Mouse (Mus musculus): ENCODE measurements around the gene Cdv3. TPM values are rescaled to one million over a fixed set of nuclear protein-coding genes. Genes with fewer than 3 reads are reported as not detected.

Cdv3 gene
- polyA plus RNA-seq, 1 experiment from 2014 or later = 94.0 TPM

GRCm38 (mm10) chr9:103347045-103347444 is 18.6 kb downstream of the Cdv3 start:
- Histone ChIP-seq H3K36me3 (ENCODE audit: control insufficient read depth, insufficient read depth, low read length) (peaks cover 95% of the 10 kb centered on the region), H3K27me3 (replicated peaks; ENCODE audit: control insufficient read depth, insufficient read depth, low read length) (no peaks in the 10 kb centered on the region), H3K9ac (ENCODE audit: low read depth, low read length) (no peak overlapping the region), H3K4me1 (ENCODE audit: control insufficient read depth, insufficient read depth, low read length) (no peaks in the 10 kb centered on the region), H3K4me2 (ENCODE audit: low read depth, low read length) (no peak overlapping the region), H3K4me3 (ENCODE audit: low read depth, low read length) (no peak overlapping the region), H3K9me3 (ENCODE audit: control insufficient read depth, low read length) (no peaks in the 10 kb centered on the region), H3K27ac (replicated peaks; ENCODE audit: low read depth, low read length) (no peak overlapping the region)
- WGBS = 89% methylated on average over 4 of the region's 4 CpGs
- ATAC-seq (ENCODE audit: low read depth) = no peak
- DNase-seq (ENCODE audit: low spot score) = no peak

- no peaks in the 10 kb centered on the region for H3K4me1 ChIP-seq (ENCODE audit: control insufficient read depth, insufficient read depth, low read length)
- H3K9me3 ChIP-seq (ENCODE audit: control insufficient read depth, low read length) = no peaks in the 10 kb centered on the region
- no peak for ATAC-seq (ENCODE audit: low read depth)
- no peaks in the 10 kb centered on the region for H3K27me3 ChIP-seq (replicated peaks; ENCODE audit: control insufficient read depth, insufficient read depth, low read length)
- H3K4me2 ChIP-seq (ENCODE audit: low read depth, low read length) = no peak overlapping the region
- no peak for DNase-seq (ENCODE audit: low spot score)
- H3K9ac ChIP-seq (ENCODE audit: low read depth, low read length) = no peak overlapping the region
- H3K27ac ChIP-seq (replicated peaks; ENCODE audit: low read depth, low read length) = no peak overlapping the region
- H3K36me3 ChIP-seq (ENCODE audit: control insufficient read depth, insufficient read depth, low read length) = peaks cover 94% of the 10 kb centered on the region
- no peak overlapping the region for H3K4me3 ChIP-seq (ENCODE audit: low read depth, low read length)
Measured at GRCm38 (mm10) chr9:103336912-103337311, 28.7 kb downstream of the Cdv3 start.

GRCm38 (mm10) chr9:103332663-103333062 is 33.0 kb downstream of the Cdv3 start:
- Histone ChIP-seq H3K27ac (replicated peaks; ENCODE audit: low read depth, low read length) (no peak overlapping the region), H3K9me3 (ENCODE audit: control insufficient read depth, low read length) (no peaks in the 10 kb centered on the region), H3K36me3 (ENCODE audit: control insufficient read depth, insufficient read depth, low read length) (peaks cover 96% of the 10 kb centered on the region), H3K4me1 (ENCODE audit: control insufficient read depth, insufficient read depth, low read length) (no peaks in the 10 kb centered on the region), H3K4me3 (ENCODE audit: low read depth, low read length) (no peak overlapping the region), H3K27me3 (replicated peaks; ENCODE audit: control insufficient read depth, insufficient read depth, low read length) (no peaks in the 10 kb centered on the region), H3K9ac (ENCODE audit: low read depth, low read length) (no peak overlapping the region), H3K4me2 (ENCODE audit: low read depth, low read length) (no peak overlapping the region)
- WGBS = 93% methylated on average over 6 of the region's 6 CpGs
- DNase-seq (ENCODE audit: low spot score) (no peak), ATAC-seq (ENCODE audit: low read depth) (no peak)

- Histone ChIP-seq H3K4me1 (ENCODE audit: control insufficient read depth, insufficient read depth, low read length) (no peaks in the 10 kb centered on the region), H3K27me3 (replicated peaks; ENCODE audit: control insufficient read depth, insufficient read depth, low read length) (no peaks in the 10 kb centered on the region), H3K9me3 (ENCODE audit: control insufficient read depth, low read length) (no peaks in the 10 kb centered on the region), H3K4me2 (ENCODE audit: low read depth, low read length) (no peak overlapping the region), H3K36me3 (ENCODE audit: control insufficient read depth, insufficient read depth, low read length) (peaks cover 87% of the 10 kb centered on the region), H3K27ac (replicated peaks; ENCODE audit: low read depth, low read length) (no peak overlapping the region), H3K9ac (ENCODE audit: low read depth, low read length) (no peak overlapping the region), H3K4me3 (ENCODE audit: low read depth, low read length) (no peak overlapping the region)
- DNase-seq (ENCODE audit: low spot score) (no peak), ATAC-seq (ENCODE audit: low read depth) (no peak)
- WGBS = 89% methylated on average over 9 of the region's 9 CpGs
Measured at GRCm38 (mm10) chr9:103326449-103326848, 39.2 kb downstream of the Cdv3 start.

GRCm38 (mm10) chr9:103324678-103325077 is 41.0 kb downstream of the Cdv3 start:
- WGBS = 81% methylated on average over 1 of the region's 2 CpGs
- Histone ChIP-seq H3K9me3 (ENCODE audit: control insufficient read depth, low read length) (no peaks in the 10 kb centered on the region), H3K4me2 (ENCODE audit: low read depth, low read length) (no peak overlapping the region), H3K27me3 (replicated peaks; ENCODE audit: control insufficient read depth, insufficient read depth, low read length) (no peaks in the 10 kb centered on the region), H3K36me3 (ENCODE audit: control insufficient read depth, insufficient read depth, low read length) (peaks cover 89% of the 10 kb centered on the region), H3K9ac (ENCODE audit: low read depth, low read length) (no peak overlapping the region), H3K27ac (replicated peaks; ENCODE audit: low read depth, low read length) (no peak overlapping the region), H3K4me1 (ENCODE audit: control insufficient read depth, insufficient read depth, low read length) (no peaks in the 10 kb centered on the region), H3K4me3 (ENCODE audit: low read depth, low read length) (no peak overlapping the region)
- DNase-seq (ENCODE audit: low spot score) (peak; percentile 14), ATAC-seq (ENCODE audit: low read depth) (0 out of 2 replicates have a peak, but pooled peaks have one; percentile 18)

GRCm38 (mm10) chr9:103309832-103310231 is 55.8 kb downstream of the Cdv3 start:
- Histone ChIP-seq H3K9me3 (ENCODE audit: control insufficient read depth, low read length) (no peaks in the 10 kb centered on the region), H3K36me3 (ENCODE audit: control insufficient read depth, insufficient read depth, low read length) (peaks cover 74% of the 10 kb centered on the region), H3K4me2 (ENCODE audit: low read depth, low read length) (no peak overlapping the region), H3K4me1 (ENCODE audit: control insufficient read depth, insufficient read depth, low read length) (peaks cover 4% of the 10 kb centered on the region; the same call in 1 of the 2 replicates), H3K4me3 (ENCODE audit: low read depth, low read length) (no peak overlapping the region), H3K27ac (replicated peaks; ENCODE audit: low read depth, low read length) (no peak overlapping the region), H3K9ac (ENCODE audit: low read depth, low read length) (no peak overlapping the region), H3K27me3 (replicated peaks; ENCODE audit: control insufficient read depth, insufficient read depth, low read length) (no peaks in the 10 kb centered on the region)
- DNase-seq (ENCODE audit: low spot score) (no peak), ATAC-seq (ENCODE audit: low read depth) (no peak)
- 74% methylated on average over 6 of the region's 6 CpGs for WGBS

GRCm38 (mm10) chr9:103305332-103306041 is 60.2 kb downstream of the Cdv3 start:
- DNase-seq (ENCODE audit: low spot score) = peak; percentile 54
- H3K4me2 ChIP-seq (ENCODE audit: low read depth, low read length) = peak overlapping the region; percentile 79
- ATAC-seq (ENCODE audit: low read depth) = peak; percentile 71
- H3K4me3 ChIP-seq (ENCODE audit: low read depth, low read length) = peak overlapping the region; percentile 98
- peaks cover 4% of the 10 kb centered on the region; the same call in 1 of the 2 replicates for H3K4me1 ChIP-seq (ENCODE audit: control insufficient read depth, insufficient read depth, low read length)
- no peaks in the 10 kb centered on the region for H3K9me3 ChIP-seq (ENCODE audit: control insufficient read depth, low read length)
- no peaks in the 10 kb centered on the region for H3K27me3 ChIP-seq (replicated peaks; ENCODE audit: control insufficient read depth, insufficient read depth, low read length)
- H3K36me3 ChIP-seq (ENCODE audit: control insufficient read depth, insufficient read depth, low read length) = peaks cover 36% of the 10 kb centered on the region
- H3K27ac ChIP-seq (replicated peaks; ENCODE audit: low read depth, low read length) = peak overlapping the region; percentile 83
- WGBS = under 1% methylated on average over 16 of the region's 40 CpGs
- H3K9ac ChIP-seq (ENCODE audit: low read depth, low read length) = peak overlapping the region; percentile 95

GRCm38 (mm10) chr9:103304927-103305326 is 60.7 kb downstream of the Cdv3 start, which contains the start of the genes 1300017J02Rik and Topbp1:
TSS of gene 1300017J02Rik (minus strand) at chr9:103305082.
TSS of gene Topbp1 (plus strand) at chr9:103305215.
- Histone ChIP-seq H3K27ac (replicated peaks; ENCODE audit: low read depth, low read length) (peak within 1 kb of the TSS; percentile 91), H3K36me3 (ENCODE audit: control insufficient read depth, insufficient read depth, low read length) (peaks cover 31% of the 10 kb centered on the region), H3K4me3 (ENCODE audit: low read depth, low read length) (peak within 1 kb of the TSS; percentile 98), H3K9me3 (ENCODE audit: control insufficient read depth, low read length) (no peaks in the 10 kb centered on the region), H3K4me1 (ENCODE audit: control insufficient read depth, insufficient read depth, low read length) (peaks cover 4% of the 10 kb centered on the region; the same call in 1 of the 2 replicates), H3K27me3 (replicated peaks; ENCODE audit: control insufficient read depth, insufficient read depth, low read length) (no peaks in the 10 kb centered on the region), H3K4me2 (ENCODE audit: low read depth, low read length) (peak within 1 kb of the TSS; percentile 79), H3K9ac (ENCODE audit: low read depth, low read length) (peak within 1 kb of the TSS; percentile 95)
- ATAC-seq (ENCODE audit: low read depth) (peak; percentile 97), DNase-seq (ENCODE audit: low spot score) (peak; percentile 98)
- 1% methylated on average over 34 of the region's 49 CpGs for WGBS

All from embryonic facial prominence, embryonic 14.5 days (tissue).